ENCODE assay signal across 19 mouse cellular contexts in the genomic region with DNA sequence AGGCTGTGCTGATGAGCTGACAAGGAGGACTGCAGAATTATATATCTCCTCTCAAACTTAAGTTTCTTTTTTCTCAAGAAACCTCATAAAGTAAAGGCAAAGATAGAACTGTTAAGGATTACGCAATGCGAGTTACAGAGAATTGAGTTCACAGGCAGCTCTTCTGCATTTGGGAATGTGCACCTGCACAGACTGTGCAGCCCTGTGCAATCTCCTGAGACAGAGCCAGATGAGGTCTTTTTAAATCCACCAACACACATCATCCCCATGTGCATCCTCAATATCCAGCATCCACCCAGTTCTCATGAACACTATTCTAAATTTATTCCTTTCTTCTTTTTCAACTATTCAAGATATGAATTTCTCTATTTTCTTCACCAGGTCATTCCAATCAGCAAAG.
DNase-seq lines count a peak whose midpoint lies in the region.
"Had no signal": no experiment of that assay in that cellular context is flagged by ENCODE, and none has a peak within 500 bp of the region (broad histone marks: within the 10 kb centered on the region; RNA-seq: fewer than 3 reads in every experiment).

No protein-coding gene starts in this region.

- H3K27me3 ChIP-seq in midbrain, embryonic 10.5 days (ENCODE audit: low read depth, poor library complexity, severe bottlenecking) = no peaks in the 10 kb centered on the region
- H3K27me3 ChIP-seq: embryonic facial prominence, embryonic 12.5 days; forebrain, embryonic 15.5 days; heart, embryonic 13.5 days; hindbrain, embryonic 12.5 days had no signal

- H3K4me1 ChIP-seq in midbrain, embryonic 10.5 days = no peaks in the 10 kb centered on the region
- H3K4me1 ChIP-seq: embryonic facial prominence, embryonic 12.5 days; forebrain, embryonic 15.5 days; heart, embryonic 13.5 days; hindbrain, embryonic 12.5 days had no signal

- no peaks in the 10 kb centered on the region; the same call in 1 of the 2 replicates for H3K9me3 ChIP-seq in midbrain, embryonic 10.5 days (replicated peaks)
- H3K9me3 ChIP-seq: embryonic facial prominence, embryonic 12.5 days; forebrain, embryonic 15.5 days; hindbrain, embryonic 12.5 days had no signal

- WGBS in midbrain, embryonic 10.5 days = 93% methylated on average over 2 of the region's 2 CpGs

- no peak overlapping the region for H3K27ac ChIP-seq in midbrain, embryonic 10.5 days (replicated peaks)
- H3K27ac ChIP-seq: embryonic facial prominence, embryonic 12.5 days; forebrain, embryonic 15.5 days; heart, embryonic 13.5 days; hindbrain, embryonic 12.5 days had no signal

- intact Hi-C loops in left cerebral cortex, postnatal 25 days (cut with DNase I) = no loop called here

- H3K4me3 ChIP-seq in midbrain, embryonic 10.5 days = no peak overlapping the region
- H3K4me3 ChIP-seq: embryonic facial prominence, embryonic 12.5 days; forebrain, embryonic 15.5 days; heart, embryonic 13.5 days; hindbrain, embryonic 12.5 days had no signal

- H3K36me3 ChIP-seq in midbrain, embryonic 10.5 days = no peaks in the 10 kb centered on the region
- H3K36me3 ChIP-seq: embryonic facial prominence, embryonic 12.5 days; forebrain, embryonic 15.5 days; heart, embryonic 13.5 days; hindbrain, embryonic 12.5 days had no signal

- peak; percentile 8 for DNase-seq in layer of hippocampus, adult 9-11 months
- DNase-seq in layer of hippocampus, postnatal 10 days (ENCODE audit: low spot score in 2 of 2) = no peak
- DNase-seq in right cerebral cortex, postnatal 36 days (ENCODE audit: low spot score in 2 of 2) = peak; percentile 9 to 66
- DNase-seq in right cerebral cortex, postnatal 4 days = no peak
- peak; percentile 14 to 74 for DNase-seq in left cerebral cortex, postnatal 25 days (ENCODE audit: low spot score in 2 of 2)
- no peak for DNase-seq in ovary, postnatal 10 days (ENCODE audit: low spot score)
- DNase-seq in midbrain, embryonic 10.5 days (ENCODE audit: low spot score) = no peak
- DNase-seq: adrenal gland, adult 2 months; adrenal gland, postnatal 25 days; cerebellum, adult 11 months; cerebellum, adult 8-10 months; cerebellum, postnatal 25 days; gastrocnemius, postnatal 36 days; heart, adult 11 months; heart, postnatal 36 days had no signal

Comparison
In these comparisons a context has a peak if more than half of its experiments do, and no peak if none do; other contexts are left out.
1. DNase-seq: peak in layer of hippocampus, adult 9-11 months (single experiment), right cerebral cortex, postnatal 36 days (2 of 2) and left cerebral cortex, postnatal 25 days (2 of 2); none in layer of hippocampus, postnatal 10 days (0 of 2), right cerebral cortex, postnatal 4 days (single experiment), ovary, postnatal 10 days (single experiment) and midbrain, embryonic 10.5 days (single experiment).